Mouse (Mus musculus) hindbrain, embryonic 13.5 days (tissue): Measurements from ENCODE around the gene Rfx2. TPM values are rescaled to one million over a fixed set of nuclear protein-coding genes. Genes with fewer than 3 reads are reported as not detected.

Experiments used
- ATAC-seq: fragments of 200-750 bp; cut with Nextera tagmentation; 2 replicates; pipeline ENCODE4 v1.8.0; 2017; ENCODE audit warnings: moderate TSS enrichment; ENCODE audit not compliant: low FRiP score
- H3K27ac ChIP-seq: fragments of 300-500 bp; sonication (generic); 2 replicates; pipeline ENCODE4 v1.5.1; 2015; ENCODE audit warnings: inconsistent platforms, mild to moderate bottlenecking, moderate library complexity
- H3K27me3 ChIP-seq: fragments of 300-500 bp; sonication (generic); 2 replicates; pipeline ENCODE4 v1.6.1; 2015; ENCODE audit warnings: mild to moderate bottlenecking, inconsistent platforms
- H3K36me3 ChIP-seq: fragments of 300-500 bp; sonication (generic); 2 replicates; pipeline ENCODE4 v1.6.1; 2015; ENCODE audit warnings: mild to moderate bottlenecking, inconsistent platforms
- H3K4me1 ChIP-seq: fragments of 300-500 bp; sonication (generic); replicated peaks from 2 replicates; pipeline ENCODE4 v1.6.1; 2015; ENCODE audit warnings: inconsistent platforms
- H3K4me2 ChIP-seq: fragments of 300-500 bp; sonication (generic); 2 replicates; pipeline ENCODE4 v1.6.1; 2015; ENCODE audit warnings: inconsistent platforms, mild to moderate bottlenecking, moderate library complexity
- H3K4me3 ChIP-seq: fragments of 300-500 bp; sonication (generic); 2 replicates; pipeline ENCODE4 v1.5.1; 2015; ENCODE audit warnings: mild to moderate bottlenecking, inconsistent platforms
- H3K9ac ChIP-seq: fragments of 300-500 bp; sonication (generic); 2 replicates; pipeline ENCODE4 v1.6.1; 2015; ENCODE audit warnings: mild to moderate bottlenecking, inconsistent platforms
- H3K9me3 ChIP-seq: fragments of 300-500 bp; sonication (generic); 2 replicates; pipeline ENCODE4 v1.6.1; 2016; ENCODE audit warnings: inconsistent platforms
- WGBS: fragments of 180-500 bp; shearing (Covaris S2); methylation state at CpG from one replicate; pipeline ENCODE4 v1.1.7; 2015; 5-methylcytosine and 5-hydroxymethylcytosine counted together
- polyA plus RNA-seq: library from polyadenylated mRNA; unstranded; fragments of >200 nt; fragmentation: Nextera tagmentation; extraction: Ambion mirVana; gene quantifications from 2 replicates; pipeline ENCODE4 v1.2.1, GENCODE M21; 2015

Rfx2 gene
- polyA plus RNA-seq, 1 experiment from 2014 or later = 8.0 TPM

- no peak for ATAC-seq
- Histone ChIP-seq H3K36me3 (peaks cover 55% of the 10 kb centered on the region), H3K9me3 (no peaks in the 10 kb centered on the region), H3K4me1 (peaks cover 9% of the 10 kb centered on the region), H3K9ac (no peak overlapping the region), H3K27me3 (no peaks in the 10 kb centered on the region), H3K4me2 (no peak overlapping the region), H3K4me3 (no peak overlapping the region), H3K27ac (no peak overlapping the region)
- 90% methylated on average over 11 of the region's 11 CpGs for WGBS
Observed at GRCm38 (mm10) chr17:56768941-56769340, 61.9 kb downstream of the Rfx2 start.

GRCm38 (mm10) chr17:56767531-56768135, 63.2 kb downstream of the Rfx2 start:
- no peaks in the 10 kb centered on the region for H3K27me3 ChIP-seq
- no peak overlapping the region for H3K9ac ChIP-seq
- H3K4me2 ChIP-seq = no peak overlapping the region
- no peak for ATAC-seq
- peaks cover 20% of the 10 kb centered on the region for H3K4me1 ChIP-seq
- 94% methylated on average over 29 of the region's 29 CpGs for WGBS
- H3K36me3 ChIP-seq = peaks cover 55% of the 10 kb centered on the region
- no peak overlapping the region for H3K4me3 ChIP-seq
- no peaks in the 10 kb centered on the region for H3K9me3 ChIP-seq
- H3K27ac ChIP-seq = no peak overlapping the region

GRCm38 (mm10) chr17:56766631-56767405, 64.0 kb downstream of the Rfx2 start:
- Histone ChIP-seq H3K4me2 (no peak overlapping the region), H3K4me1 (peaks cover 25% of the 10 kb centered on the region), H3K9me3 (no peaks in the 10 kb centered on the region), H3K36me3 (peaks cover 55% of the 10 kb centered on the region), H3K27ac (no peak overlapping the region), H3K4me3 (no peak overlapping the region), H3K9ac (no peak overlapping the region), H3K27me3 (no peaks in the 10 kb centered on the region)
- no peak for ATAC-seq
- 93% methylated on average over 27 of the region's 27 CpGs for WGBS

- H3K4me2 ChIP-seq = peak overlapping the region; percentile 62
- WGBS = 55% methylated on average over 12 of the region's 12 CpGs
- H3K9ac ChIP-seq = peak overlapping the region; percentile 85
- peak overlapping the region; percentile 96 for H3K27ac ChIP-seq
- peak; percentile 4 for ATAC-seq
- H3K36me3 ChIP-seq = peaks cover 41% of the 10 kb centered on the region
- peak overlapping the region; percentile 69 for H3K4me3 ChIP-seq
- H3K9me3 ChIP-seq = no peaks in the 10 kb centered on the region
- H3K4me1 ChIP-seq = peaks cover 29% of the 10 kb centered on the region
- H3K27me3 ChIP-seq = peaks cover 6% of the 10 kb centered on the region
Observed at GRCm38 (mm10) chr17:56765431-56765830, 65.4 kb downstream of the Rfx2 start.

GRCm38 (mm10) chr17:56764474-56765354, 66.1 kb downstream of the Rfx2 start, which contains the start of gene Dus3l:
Dus3l (plus strand) TSS chr17:56764757.
- peak; percentile 84 for ATAC-seq
- peak within 1 kb of the TSS; percentile 62 for H3K4me2 ChIP-seq
- peaks cover 29% of the 10 kb centered on the region for H3K4me1 ChIP-seq
- 3% methylated on average over 57 of the region's 58 CpGs for WGBS
- peaks cover 13% of the 10 kb centered on the region for H3K27me3 ChIP-seq
- H3K9ac ChIP-seq = peak within 1 kb of the TSS; percentile 85
- peaks cover 34% of the 10 kb centered on the region for H3K36me3 ChIP-seq
- no peaks in the 10 kb centered on the region for H3K9me3 ChIP-seq
- peak within 1 kb of the TSS; percentile 96 for H3K27ac ChIP-seq
- peak within 1 kb of the TSS; percentile 69 for H3K4me3 ChIP-seq

- ATAC-seq = no peak
- H3K9me3 ChIP-seq = no peaks in the 10 kb centered on the region
- peak overlapping the region; percentile 62 for H3K4me2 ChIP-seq
- no peak overlapping the region for H3K9ac ChIP-seq
- 78% methylated on average over 8 of the region's 8 CpGs for WGBS
- H3K36me3 ChIP-seq = peaks cover 25% of the 10 kb centered on the region
- peaks cover 29% of the 10 kb centered on the region for H3K4me1 ChIP-seq
- peaks cover 22% of the 10 kb centered on the region for H3K27me3 ChIP-seq
- H3K27ac ChIP-seq = peak overlapping the region; percentile 96; the same call in 1 of the 2 replicates
- peak overlapping the region; percentile 69 for H3K4me3 ChIP-seq
Observed at GRCm38 (mm10) chr17:56763741-56764250, 67.0 kb downstream of the Rfx2 start.

GRCm38 (mm10) chr17:56762769-56763731, 67.8 kb downstream of the Rfx2 start:
- peak overlapping the region; percentile 70 for H3K4me2 ChIP-seq
- H3K9ac ChIP-seq = no peak overlapping the region
- 0 out of 2 replicates have a peak overlapping the region, but pooled peaks have one; percentile 48 for H3K4me3 ChIP-seq
- H3K9me3 ChIP-seq = no peaks in the 10 kb centered on the region
- H3K4me1 ChIP-seq = peaks cover 36% of the 10 kb centered on the region
- no peak for ATAC-seq
- WGBS = 47% methylated on average over 27 of the region's 27 CpGs
- peaks cover 18% of the 10 kb centered on the region for H3K36me3 ChIP-seq
- peak overlapping the region; percentile 96 for H3K27ac ChIP-seq
- H3K27me3 ChIP-seq = peaks cover 30% of the 10 kb centered on the region

GRCm38 (mm10) chr17:56761991-56762410, 68.8 kb downstream of the Rfx2 start:
- peak overlapping the region; percentile 48 for H3K4me3 ChIP-seq
- no peaks in the 10 kb centered on the region for H3K9me3 ChIP-seq
- H3K27ac ChIP-seq = peak overlapping the region; percentile 96
- ATAC-seq = peak; percentile 30
- H3K4me1 ChIP-seq = peaks cover 47% of the 10 kb centered on the region
- H3K4me2 ChIP-seq = peak overlapping the region; percentile 70
- peak overlapping the region; percentile 77 for H3K9ac ChIP-seq
- WGBS = under 1% methylated on average over 28 of the region's 28 CpGs
- peaks cover 40% of the 10 kb centered on the region for H3K27me3 ChIP-seq
- peaks cover 7% of the 10 kb centered on the region for H3K36me3 ChIP-seq

- 0 out of 2 replicates have a peak overlapping the region, but pooled peaks have one; percentile 96 for H3K27ac ChIP-seq
- H3K36me3 ChIP-seq = no peaks in the 10 kb centered on the region
- WGBS = 73% methylated on average over 3 of the region's 3 CpGs
- no peak overlapping the region for H3K9ac ChIP-seq
- 0 out of 2 replicates have a peak overlapping the region, but pooled peaks have one; percentile 70 for H3K4me2 ChIP-seq
- H3K27me3 ChIP-seq = peaks cover 49% of the 10 kb centered on the region
- no peaks in the 10 kb centered on the region for H3K9me3 ChIP-seq
- no peak overlapping the region for H3K4me3 ChIP-seq
- ATAC-seq = no peak
- H3K4me1 ChIP-seq = peaks cover 51% of the 10 kb centered on the region
Observed at GRCm38 (mm10) chr17:56761077-56761476, 69.7 kb downstream of the Rfx2 start.

GRCm38 (mm10) chr17:56759261-56759660, 71.6 kb downstream of the Rfx2 start:
- Histone ChIP-seq H3K27me3 (peaks cover 68% of the 10 kb centered on the region), H3K4me2 (no peak overlapping the region), H3K4me1 (peaks cover 44% of the 10 kb centered on the region), H3K4me3 (no peak overlapping the region), H3K9me3 (no peaks in the 10 kb centered on the region), H3K36me3 (no peaks in the 10 kb centered on the region), H3K27ac (no peak overlapping the region), H3K9ac (0 out of 2 replicates have a peak overlapping the region, but pooled peaks have one; percentile 20)
- WGBS = 36% methylated on average over 7 of the region's 7 CpGs
- no peak for ATAC-seq

GRCm38 (mm10) chr17:56758132-56758531, 72.7 kb downstream of the Rfx2 start:
- no peak overlapping the region for H3K4me2 ChIP-seq

More at GRCm38 (mm10) chr17:56758132-56758531, 72.7 kb downstream of the Rfx2 start:
- no peak for ATAC-seq
- Histone ChIP-seq H3K27me3 (peaks cover 79% of the 10 kb centered on the region), H3K4me1 (peaks cover 36% of the 10 kb centered on the region), H3K36me3 (no peaks in the 10 kb centered on the region), H3K9me3 (no peaks in the 10 kb centered on the region), H3K27ac (no peak overlapping the region), H3K9ac (no peak overlapping the region), H3K4me3 (no peak overlapping the region)
- WGBS = 7% methylated on average over 12 of the region's 12 CpGs
